Mouse (Mus musculus) G1E-ER4 (cell line): ENCODE data around the gene Pgp. TPM values are rescaled to one million over a fixed set of nuclear protein-coding genes. Genes with fewer than 3 reads are reported as not detected.

Experiments
- GATA1 ChIP-seq: IDR thresholded peaks from one replicate; pipeline ENCODE4 v1.8.0; 2012; ENCODE audit warnings: low read length, inconsistent platforms
- polyA plus RNA-seq: library from polyadenylated mRNA; stranded (reverse); fragments of >175 nt; gene quantifications from 2 replicates; pipeline ENCODE4 v1.2.3, GENCODE M21; 2012

The Pgp gene
- polyA plus RNA-seq, 1 experiment, result 87.6 TPM

DNA sequence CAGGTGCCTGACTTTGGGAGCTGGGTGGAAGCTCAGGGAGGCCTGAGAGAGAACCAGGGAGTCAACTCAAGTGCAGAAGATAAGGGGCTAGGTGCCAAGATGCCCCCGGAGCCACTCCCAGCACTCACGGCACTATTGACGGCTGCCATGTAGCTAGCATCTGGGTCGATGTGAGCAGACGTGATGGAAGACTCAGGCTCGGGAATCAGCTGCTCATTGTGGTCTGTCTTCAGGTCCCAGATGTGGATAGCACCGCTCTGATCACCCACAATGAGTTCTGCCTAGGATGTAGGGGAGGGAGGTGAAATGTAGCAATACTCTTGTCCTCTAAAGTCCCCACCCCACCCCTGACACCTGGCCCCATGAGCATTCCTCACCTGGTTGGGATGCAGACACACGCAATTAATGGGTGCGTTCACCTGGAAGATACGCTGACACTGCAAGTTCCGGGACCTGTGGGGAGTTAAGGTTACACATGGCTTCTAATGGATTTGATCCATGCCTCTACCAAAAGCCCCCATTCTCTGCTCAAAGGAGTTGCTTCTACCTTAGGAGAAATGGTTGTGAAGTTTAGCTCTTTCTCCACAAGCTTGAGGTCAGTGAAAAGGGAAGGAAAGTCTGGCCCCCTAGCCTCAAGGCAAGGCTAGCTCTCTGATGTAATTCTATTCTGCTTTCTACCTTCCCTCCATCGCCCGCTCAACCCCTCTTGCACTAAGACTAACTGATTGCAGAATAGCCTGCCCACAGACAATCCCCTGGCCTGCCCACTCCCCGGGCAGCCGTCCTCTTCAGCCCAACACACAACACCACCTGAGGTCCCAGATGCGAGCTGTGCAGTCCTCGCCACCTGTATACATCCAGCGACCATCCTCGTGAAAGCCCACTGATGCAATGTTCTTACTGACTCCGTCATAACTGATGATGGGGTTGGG is 7.1 kb downstream of the Pgp start:
- no peak for TF ChIP-seq GATA1

GRCm38 (mm10) chr17:24477985-24478600 is 7.9 kb downstream of the Pgp start:
- TF ChIP-seq GATA1, result no peak

DNA sequence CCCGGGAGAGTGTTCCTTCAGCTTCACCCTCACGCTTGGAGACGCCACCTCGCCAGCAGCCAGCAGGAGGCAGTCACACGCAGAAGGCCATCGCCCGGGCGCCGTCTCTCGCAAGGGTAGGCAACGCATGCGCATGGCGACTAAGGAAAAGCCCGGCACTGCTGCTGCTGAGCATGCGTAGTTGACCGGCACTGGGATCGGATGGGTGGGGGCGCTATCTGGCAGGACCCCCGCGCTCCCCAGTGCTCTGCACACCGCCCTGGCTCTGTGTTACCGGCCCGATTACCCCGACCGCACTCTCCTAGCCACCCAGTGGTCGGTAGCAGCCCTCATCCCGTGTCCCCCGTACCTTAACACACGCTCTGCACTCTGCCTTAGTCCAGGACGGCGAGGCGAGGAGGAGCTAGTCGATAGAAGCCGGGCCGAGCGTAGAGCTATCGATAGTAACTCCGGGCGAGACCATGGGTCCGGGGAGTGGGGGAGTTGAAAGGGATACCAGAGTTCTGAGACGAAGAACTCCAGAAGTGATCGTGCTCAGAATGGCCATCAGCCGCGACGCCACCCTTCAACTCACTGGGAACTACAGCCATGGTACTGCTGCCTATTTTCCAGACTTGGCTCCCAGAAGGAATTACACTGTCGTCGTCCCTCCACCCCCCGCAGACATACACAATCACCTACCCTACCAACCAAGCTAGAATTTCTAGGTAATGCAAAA is 8.6 kb downstream of the Pgp start, which contains the start of gene Mlst8:
Gene Mlst8 (minus strand): TSS at position 416 of the 718 bp plus-strand sequence.
- TF ChIP-seq GATA1, result no peak

- no peak for TF ChIP-seq GATA1
Observed at GRCm38 (mm10) chr17:24479431-24479830, 9.2 kb downstream of the Pgp start.

GRCm38 (mm10) chr17:24480201-24480826 is 10.1 kb downstream of the Pgp start:
- no peak for TF ChIP-seq GATA1

DNA sequence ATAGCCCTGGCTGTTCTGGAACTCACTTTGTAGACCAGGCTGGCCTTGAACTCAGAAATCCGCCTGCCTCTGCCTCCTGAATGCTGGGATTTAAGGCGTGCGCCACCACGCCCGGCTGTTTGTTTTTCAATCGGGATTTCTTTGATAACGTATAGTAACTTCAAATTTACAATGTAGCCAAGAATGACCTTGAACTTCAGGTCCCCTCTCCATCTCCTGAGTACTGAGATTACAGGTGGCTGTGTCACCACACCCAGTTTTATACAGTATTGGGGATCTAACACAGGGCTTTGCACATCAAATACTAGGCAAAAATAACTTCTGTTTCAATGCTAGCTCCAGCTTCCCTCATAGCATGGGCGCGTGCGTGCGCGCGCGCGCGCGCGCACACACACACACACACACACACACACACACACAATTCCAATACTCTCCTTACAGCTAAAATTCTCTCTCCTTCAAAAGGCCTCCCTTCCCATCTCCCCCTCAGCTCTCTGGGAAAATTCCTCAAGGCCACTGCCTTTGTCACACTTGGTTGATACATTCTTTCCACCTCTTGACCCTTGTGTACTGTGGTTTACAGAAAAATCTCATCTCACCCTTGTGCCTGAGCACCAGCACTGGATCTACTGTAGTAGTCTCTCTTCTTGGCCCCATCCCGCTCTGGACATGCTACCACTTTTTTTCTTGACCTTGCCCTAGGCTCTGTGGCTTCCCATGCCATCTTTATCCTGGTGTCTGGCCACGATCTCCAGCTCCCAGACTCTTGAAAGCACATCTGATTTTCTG is 11.0 kb downstream of the Pgp start:
- no peak for TF ChIP-seq GATA1

GRCm38 (mm10) chr17:24483495-24483894 is 13.3 kb downstream of the Pgp start:
- TF ChIP-seq GATA1, result no peak

DNA sequence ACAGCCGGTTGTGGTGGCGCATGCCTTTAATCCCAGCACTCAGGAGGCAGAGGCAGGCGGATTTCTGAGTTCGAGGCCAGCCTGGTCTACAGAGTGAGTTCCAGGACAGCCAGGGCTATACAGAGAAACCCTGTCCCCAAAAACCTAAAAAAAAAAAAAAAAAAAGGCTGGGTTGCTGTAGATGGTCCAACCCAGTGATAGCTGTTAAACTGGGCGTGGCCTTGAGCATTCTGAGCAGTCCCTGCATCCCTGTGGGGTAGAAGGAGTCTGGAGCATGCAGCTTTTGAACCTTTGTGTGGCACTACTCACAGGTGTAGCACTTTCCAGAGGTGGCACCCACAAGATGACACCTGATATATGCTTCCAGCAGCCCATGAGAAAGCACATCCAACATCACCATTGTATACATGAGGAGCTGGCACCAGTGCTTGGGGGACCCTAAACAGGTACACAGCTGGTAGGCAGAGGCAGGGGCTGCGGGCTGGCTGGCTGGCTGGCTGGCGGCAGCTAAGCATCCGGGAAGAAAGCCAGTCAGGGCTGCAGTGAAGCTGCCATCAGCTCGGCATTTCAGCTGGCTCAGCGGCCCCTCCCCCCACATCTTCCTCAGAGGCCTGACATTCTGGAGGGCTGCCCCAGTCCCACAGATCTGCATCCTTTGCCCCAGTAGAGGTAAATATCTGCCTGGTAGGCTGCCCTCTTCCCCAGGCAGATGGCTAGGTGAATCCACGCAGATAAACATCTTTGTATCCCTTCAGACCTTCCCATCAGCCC is 15.1 kb downstream of the Pgp start:
- TF ChIP-seq GATA1, result no peak

DNA sequence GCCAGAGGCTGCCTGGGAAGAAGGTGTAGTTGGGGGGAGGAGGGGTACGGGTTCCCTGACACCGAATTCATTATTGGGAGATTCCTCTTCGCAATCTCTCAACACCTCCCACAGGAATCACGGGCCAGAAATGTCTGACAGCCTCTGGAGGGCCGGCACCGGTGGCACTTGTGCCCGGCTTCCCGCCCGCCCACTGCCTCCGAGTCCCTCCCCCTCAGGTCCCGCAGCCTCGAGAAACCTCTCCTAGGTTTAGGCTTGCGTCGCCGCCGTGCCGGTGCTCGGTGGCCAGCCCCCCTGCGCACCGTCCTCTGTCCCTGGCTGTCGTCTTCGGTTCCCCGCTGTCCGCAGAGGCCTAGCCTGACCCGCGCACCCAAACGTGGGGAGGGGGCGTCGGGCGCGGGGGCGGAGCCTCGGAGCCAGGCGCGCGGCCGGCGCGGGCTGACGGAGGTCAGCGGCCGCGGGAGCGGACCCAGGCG is 18.0 kb downstream of the Pgp start, which contains the start of gene Caskin1:
Gene Caskin1 (plus strand): TSS at position 416 of the 476 bp plus-strand sequence.
- no peak for TF ChIP-seq GATA1

GRCm38 (mm10) chr17:24488662-24489264 is 18.6 kb downstream of the Pgp start:
- no peak for TF ChIP-seq GATA1

GRCm38 (mm10) chr17:24489265-24490030 is 19.3 kb downstream of the Pgp start:
- TF ChIP-seq GATA1, result no peak

GRCm38 (mm10) chr17:24490399-24490798 is 20.2 kb downstream of the Pgp start:
- no peak for TF ChIP-seq GATA1

DNA sequence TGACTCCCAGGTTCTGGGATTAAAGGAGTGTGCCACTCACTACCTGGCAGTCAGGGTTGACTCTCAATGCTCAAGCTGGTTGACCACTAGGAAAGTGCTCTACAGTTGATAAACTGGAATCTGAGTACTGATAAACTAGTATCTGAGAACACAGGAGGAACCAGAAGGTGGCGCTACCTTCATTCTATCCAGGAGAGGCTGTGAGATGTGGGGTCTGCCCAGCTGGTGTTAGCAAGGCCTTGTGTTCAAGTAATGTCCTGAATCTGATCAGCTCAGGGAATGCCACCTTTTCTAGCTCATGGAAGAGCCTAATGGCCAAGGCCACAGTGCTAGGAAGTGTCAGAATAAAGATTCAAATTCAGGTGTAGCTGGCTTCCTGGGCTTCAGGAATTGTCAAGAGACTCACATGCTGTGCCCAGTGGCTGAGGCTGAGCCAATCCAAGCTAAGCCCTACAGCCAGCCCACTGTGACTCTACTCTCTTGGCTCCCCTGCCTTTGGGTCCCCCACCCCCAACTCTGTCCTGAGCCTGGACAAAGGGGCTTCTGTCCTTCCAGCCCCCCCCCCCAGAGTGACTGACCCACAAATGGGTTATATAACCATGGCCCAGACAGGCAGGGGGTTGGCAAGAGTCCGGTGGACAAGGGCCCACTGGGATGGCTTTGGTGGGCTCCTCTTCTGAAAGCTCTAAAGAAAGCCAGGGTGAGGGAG is 24.6 kb downstream of the Pgp start:
- no peak for TF ChIP-seq GATA1
